Mouse (Mus musculus): ENCODE results near the gene Ttf2. TPM values are rescaled to one million over a fixed set of nuclear protein-coding genes. Genes with fewer than 3 reads are reported as not detected.

Ttf2 gene
- polyA plus RNA-seq, 1 experiment: 3.3 TPM

- H3K27me3 ChIP-seq (ENCODE audit: control insufficient read depth, insufficient read depth, low read length): no peaks in the 10 kb centered on the region
- no peak overlapping the region for H3K4me3 ChIP-seq (ENCODE audit: extremely low read depth, insufficient read depth, insufficient read length)
- H3K36me3 ChIP-seq (ENCODE audit: control insufficient read depth, insufficient read depth, low read length): no peaks in the 10 kb centered on the region
- DNase-seq (ENCODE audit: low read depth in 1 of 2, low spot score in 2 of 2): no peak
- WGBS: 86% methylated on average over 12 of the region's 12 CpGs
- no peak overlapping the region for H3K27ac ChIP-seq (ENCODE audit: insufficient read depth, low read length)
- TF ChIP-seq CTCF (IDR thresholded peaks at IDR 0.05; ENCODE audit: extremely low read depth, insufficient read depth, insufficient read length, insufficient replicate concordance) (no peak), POLR2A (IDR thresholded peaks at IDR 0.05; ENCODE audit: low read depth, low read length) (no peak)
- H3K4me1 ChIP-seq (ENCODE audit: control insufficient read depth, insufficient read depth, insufficient read length): no peaks in the 10 kb centered on the region; the same call in 1 of the 2 replicates
These were observed 20.0 kb upstream of the Ttf2 start for GRCm38 (mm10) chr3:100989417-100989816.

- no peak overlapping the region for H3K4me3 ChIP-seq (ENCODE audit: extremely low read depth, insufficient read depth, insufficient read length)
- 19% methylated on average over 8 of the region's 8 CpGs for WGBS
- peaks cover 5% of the 10 kb centered on the region; the same call in 1 of the 2 replicates for H3K4me1 ChIP-seq (ENCODE audit: control insufficient read depth, insufficient read depth, insufficient read length)
- H3K27me3 ChIP-seq (ENCODE audit: control insufficient read depth, insufficient read depth, low read length): no peaks in the 10 kb centered on the region
- H3K36me3 ChIP-seq (ENCODE audit: control insufficient read depth, insufficient read depth, low read length): no peaks in the 10 kb centered on the region
- no peak for TF ChIP-seq POLR2A (IDR thresholded peaks at IDR 0.05; ENCODE audit: low read depth, low read length)
- TF ChIP-seq CTCF (IDR thresholded peaks at IDR 0.05; ENCODE audit: extremely low read depth, insufficient read depth, insufficient read length, insufficient replicate concordance): no peak
- H3K27ac ChIP-seq (ENCODE audit: insufficient read depth, low read length): no peak overlapping the region
- DNase-seq (ENCODE audit: low read depth in 1 of 2, low spot score in 2 of 2): no peak
These were observed 9.8 kb upstream of the Ttf2 start for GRCm38 (mm10) chr3:100979290-100979689.

- H3K4me1 ChIP-seq (ENCODE audit: control insufficient read depth, insufficient read depth, insufficient read length): no peaks in the 10 kb centered on the region
- DNase-seq (ENCODE audit: low read depth in 1 of 2, low spot score in 2 of 2): peak in 1 of 2 experiments; percentile 34
- no peak overlapping the region for H3K27ac ChIP-seq (ENCODE audit: insufficient read depth, low read length)
- H3K27me3 ChIP-seq (ENCODE audit: control insufficient read depth, insufficient read depth, low read length): no peaks in the 10 kb centered on the region
- 0% methylated on average over 1 of the region's 1 CpGs for WGBS
- no peaks in the 10 kb centered on the region for H3K36me3 ChIP-seq (ENCODE audit: control insufficient read depth, insufficient read depth, low read length)
- no peak overlapping the region for H3K4me3 ChIP-seq (ENCODE audit: extremely low read depth, insufficient read depth, insufficient read length)
- TF ChIP-seq POLR2A (IDR thresholded peaks at IDR 0.05; ENCODE audit: low read depth, low read length): no peak
- no peak for TF ChIP-seq CTCF (IDR thresholded peaks at IDR 0.05; ENCODE audit: extremely low read depth, insufficient read depth, insufficient read length, insufficient replicate concordance)
These were observed 4.4 kb upstream of the Ttf2 start for GRCm38 (mm10) chr3:100973906-100974305.

- Histone ChIP-seq H3K36me3 (ENCODE audit: control insufficient read depth, insufficient read depth, low read length) (peaks cover 26% of the 10 kb centered on the region), H3K27ac (ENCODE audit: insufficient read depth, low read length) (no peak overlapping the region), H3K4me3 (ENCODE audit: extremely low read depth, insufficient read depth, insufficient read length) (no peak overlapping the region), H3K27me3 (ENCODE audit: control insufficient read depth, insufficient read depth, low read length) (no peaks in the 10 kb centered on the region), H3K4me1 (ENCODE audit: control insufficient read depth, insufficient read depth, insufficient read length) (no peaks in the 10 kb centered on the region)
- DNase-seq (ENCODE audit: low read depth in 1 of 2, low spot score in 2 of 2): no peak
- no peak for TF ChIP-seq POLR2A (IDR thresholded peaks at IDR 0.05; ENCODE audit: low read depth, low read length)
- no peak for TF ChIP-seq CTCF (IDR thresholded peaks at IDR 0.05; ENCODE audit: extremely low read depth, insufficient read depth, insufficient read length, insufficient replicate concordance)
- whole genome bisulfite sequencing: 89% methylated on average over 14 of the region's 14 CpGs
These were observed 5.5 kb downstream of the Ttf2 start for GRCm38 (mm10) chr3:100963849-100964542.

- TF ChIP-seq CTCF (IDR thresholded peaks at IDR 0.05; ENCODE audit: extremely low read depth, insufficient read depth, insufficient read length, insufficient replicate concordance) (no peak), POLR2A (IDR thresholded peaks at IDR 0.05; ENCODE audit: low read depth, low read length) (no peak)
- Histone ChIP-seq H3K27me3 (ENCODE audit: control insufficient read depth, insufficient read depth, low read length) (no peaks in the 10 kb centered on the region), H3K27ac (ENCODE audit: insufficient read depth, low read length) (no peak overlapping the region), H3K4me1 (ENCODE audit: control insufficient read depth, insufficient read depth, insufficient read length) (no peaks in the 10 kb centered on the region), H3K4me3 (ENCODE audit: extremely low read depth, insufficient read depth, insufficient read length) (no peak overlapping the region), H3K36me3 (ENCODE audit: control insufficient read depth, insufficient read depth, low read length) (peaks cover 30% of the 10 kb centered on the region)
- no peak for DNase-seq (ENCODE audit: low read depth in 1 of 2, low spot score in 2 of 2)
- 91% methylated on average over 7 of the region's 7 CpGs for WGBS
These were observed 8.0 kb downstream of the Ttf2 start for GRCm38 (mm10) chr3:100961501-100961900.

GRCm38 (mm10) chr3:100961007-100961406, 8.5 kb downstream of the Ttf2 start:
- Histone ChIP-seq H3K27me3 (ENCODE audit: control insufficient read depth, insufficient read depth, low read length) (no peaks in the 10 kb centered on the region), H3K4me3 (ENCODE audit: extremely low read depth, insufficient read depth, insufficient read length) (no peak overlapping the region), H3K36me3 (ENCODE audit: control insufficient read depth, insufficient read depth, low read length) (peaks cover 33% of the 10 kb centered on the region), H3K27ac (ENCODE audit: insufficient read depth, low read length) (no peak overlapping the region), H3K4me1 (ENCODE audit: control insufficient read depth, insufficient read depth, insufficient read length) (no peaks in the 10 kb centered on the region)
- TF ChIP-seq CTCF (IDR thresholded peaks at IDR 0.05; ENCODE audit: extremely low read depth, insufficient read depth, insufficient read length, insufficient replicate concordance): no peak
- no peak for TF ChIP-seq POLR2A (IDR thresholded peaks at IDR 0.05; ENCODE audit: low read depth, low read length)
- WGBS: 87% methylated on average over 5 of the region's 5 CpGs
- DNase-seq (ENCODE audit: low read depth in 1 of 2, low spot score in 2 of 2): no peak

- peaks cover 30% of the 10 kb centered on the region for H3K36me3 ChIP-seq (ENCODE audit: control insufficient read depth, insufficient read depth, low read length)
- no peaks in the 10 kb centered on the region for H3K4me1 ChIP-seq (ENCODE audit: control insufficient read depth, insufficient read depth, insufficient read length)
- no peak overlapping the region for H3K27ac ChIP-seq (ENCODE audit: insufficient read depth, low read length)
- no peak for TF ChIP-seq POLR2A (IDR thresholded peaks at IDR 0.05; ENCODE audit: low read depth, low read length)
- TF ChIP-seq CTCF (IDR thresholded peaks at IDR 0.05; ENCODE audit: extremely low read depth, insufficient read depth, insufficient read length, insufficient replicate concordance): no peak
- H3K27me3 ChIP-seq (ENCODE audit: control insufficient read depth, insufficient read depth, low read length): no peaks in the 10 kb centered on the region
- no peak overlapping the region for H3K4me3 ChIP-seq (ENCODE audit: extremely low read depth, insufficient read depth, insufficient read length)
- DNase-seq (ENCODE audit: low read depth in 1 of 2, low spot score in 2 of 2): no peak
These were observed 14.8 kb downstream of the Ttf2 start for GRCm38 (mm10) chr3:100954616-100955015.
